Mouse (Mus musculus) bone marrow macrophage, adult 2 months (primary cell): ENCODE data around the gene Chrnb2.

ENCODE experiments used
- CTCF ChIP-seq: IDR thresholded peaks from 2 replicates; pipeline ENCODE4 v1.5.1; 2012; ENCODE audit warnings: low read depth, mild to moderate bottlenecking, low read length, moderate library complexity
- POLR2A ChIP-seq: IDR thresholded peaks from 2 replicates; pipeline ENCODE4 v1.6.1; 2012; ENCODE audit warnings: mild to moderate bottlenecking, low read depth, low read length, borderline replicate concordance

- TF ChIP-seq CTCF: no peak; the same call in 1 of the 2 replicates
- TF ChIP-seq POLR2A: no peak
These were observed 46.4 kb upstream of the Chrnb2 start for GRCm38 (mm10) chr3:89810841-89811240.
